Mouse (Mus musculus) brain, embryonic 14.5 days (tissue): ENCODE data around the gene Sp100.

Experiments used
- CTCF ChIP-seq: fragments of 200-500 bp; IDR thresholded peaks from 2 replicates; pipeline ENCODE4 v1.5.1; 2012; ENCODE audit warnings: inconsistent platforms, mild to moderate bottlenecking, moderate library complexity, borderline replicate concordance; ENCODE audit not compliant: insufficient read depth, insufficient read length; ENCODE audit errors: extremely low read depth
- POLR2A ChIP-seq: fragments of 200-500 bp; IDR thresholded peaks from 2 replicates; pipeline ENCODE4 v1.6.1; 2012; ENCODE audit warnings: mild to moderate bottlenecking, inconsistent platforms, borderline replicate concordance; ENCODE audit not compliant: poor library complexity, insufficient read depth, insufficient read length, severe bottlenecking; ENCODE audit errors: extremely low read depth

DNA sequence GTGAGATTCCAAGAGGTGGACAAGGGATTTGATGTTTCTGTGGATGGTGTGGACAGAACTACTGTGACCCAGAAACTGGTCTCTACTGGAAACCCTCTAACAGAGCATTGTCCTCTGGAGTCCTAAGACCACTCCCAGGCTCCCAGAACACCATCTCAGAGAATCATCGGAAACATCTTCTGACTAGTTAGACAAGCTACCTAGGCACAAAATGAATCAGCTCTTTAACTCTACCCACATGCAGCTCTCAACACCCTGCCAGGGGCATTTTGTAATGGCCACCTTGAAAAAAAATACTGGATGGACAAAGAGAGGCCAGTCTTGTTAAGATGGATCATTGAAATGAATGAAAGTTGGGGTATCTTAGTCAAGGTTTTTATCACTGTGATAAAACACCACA is 55.8 kb downstream of the Sp100 start:
- TF ChIP-seq POLR2A = no peak
- TF ChIP-seq CTCF = no peak
